Mouse (Mus musculus) thymus, adult 2 months (tissue): Measurements from ENCODE around the gene Pparg. TPM values are rescaled to one million over a fixed set of nuclear protein-coding genes. Genes with fewer than 3 reads are reported as not detected.

Experiments used
- DNase-seq: peaks from one replicate; pipeline ENCODE4 v3.0.0; 2021
- H3K27ac ChIP-seq: fragments of 200-500 bp; 2 replicates; pipeline ENCODE4 v1.5.1; 2012; ENCODE audit warnings: low read length, control low read depth; ENCODE audit not compliant: control insufficient read depth, insufficient read depth
- H3K27me3 ChIP-seq: fragments of 200-500 bp; 2 replicates; pipeline ENCODE4 v1.6.1; 2012; ENCODE audit warnings: mild to moderate bottlenecking, low read length, moderate library complexity, mixed read lengths; ENCODE audit not compliant: control insufficient read depth, insufficient read depth
- H3K36me3 ChIP-seq: fragments of 200-500 bp; 2 replicates; pipeline ENCODE4 v1.6.1; 2012; ENCODE audit warnings: mild to moderate bottlenecking, low read length, moderate library complexity; ENCODE audit not compliant: control insufficient read depth, insufficient read depth
- H3K4me1 ChIP-seq: fragments of 200-500 bp; replicated peaks from 2 replicates; pipeline ENCODE4 v1.6.1; 2012; ENCODE audit warnings: low read length; ENCODE audit not compliant: control insufficient read depth, insufficient read depth
- H3K4me3 ChIP-seq: fragments of 200-500 bp; 2 replicates; pipeline ENCODE4 v1.5.1; 2012; ENCODE audit warnings: mild to moderate bottlenecking, low read length, control low read depth, moderate library complexity; ENCODE audit not compliant: control insufficient read depth, insufficient read depth
- CTCF ChIP-seq: fragments of 200-500 bp; IDR thresholded peaks from 2 replicates; pipeline ENCODE4 v1.5.1; 2012; ENCODE audit warnings: mild to moderate bottlenecking, control low read depth, low read length, moderate library complexity, borderline replicate concordance; ENCODE audit not compliant: control insufficient read depth, poor library complexity, insufficient read depth; ENCODE audit errors: extremely low read depth
- POLR2A ChIP-seq: fragments of 200-500 bp; IDR thresholded peaks from 2 replicates; pipeline ENCODE4 v1.6.1; 2012; ENCODE audit warnings: mild to moderate bottlenecking, low read length, control low read depth, moderate library complexity; ENCODE audit not compliant: control insufficient read depth, poor library complexity, insufficient read depth; ENCODE audit errors: extremely low read depth
- WGBS: fragments of 180-500 bp; shearing (Covaris S2); methylation state at CpG from one replicate; pipeline ENCODE4 v1.1.7; 2018; 5-methylcytosine and 5-hydroxymethylcytosine counted together
- polyA plus RNA-seq: library from polyadenylated mRNA; depleted of rRNA; stranded (reverse); fragments of >200 nt; gene quantifications from 2 replicates; pipeline ENCODE4 v1.2.3, GENCODE M21; 2012

Gene Pparg
- polyA plus RNA-seq, 1 experiment: 10.5 TPM

DNA sequence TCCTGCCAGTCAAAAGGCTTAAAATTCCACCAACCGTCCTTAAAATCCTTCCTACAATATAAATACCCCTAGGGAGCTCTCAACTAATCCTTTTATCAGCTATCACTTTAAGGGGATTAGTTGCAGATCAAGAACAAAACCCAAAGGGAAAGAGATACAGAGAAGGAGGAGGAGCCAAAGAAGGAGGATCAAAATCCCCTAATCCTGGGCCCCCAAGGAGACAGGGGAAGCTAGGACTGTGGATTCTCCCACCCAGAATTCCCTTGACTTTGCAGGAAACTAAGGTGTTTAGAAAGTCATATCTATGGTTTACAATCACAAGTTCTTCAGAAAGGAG lies 120.2 kb downstream of the Pparg start:
- H3K36me3 ChIP-seq: no peaks in the 10 kb centered on the region
- H3K4me1 ChIP-seq: peaks cover 2% of the 10 kb centered on the region
- DNase-seq: no peak
- TF ChIP-seq CTCF (no peak), POLR2A (no peak)
- 36% methylated on average over 1 of the region's 1 CpGs for WGBS
- H3K4me3 ChIP-seq: no peak overlapping the region
- H3K27me3 ChIP-seq: no peaks in the 10 kb centered on the region
- no peak overlapping the region for H3K27ac ChIP-seq

DNA sequence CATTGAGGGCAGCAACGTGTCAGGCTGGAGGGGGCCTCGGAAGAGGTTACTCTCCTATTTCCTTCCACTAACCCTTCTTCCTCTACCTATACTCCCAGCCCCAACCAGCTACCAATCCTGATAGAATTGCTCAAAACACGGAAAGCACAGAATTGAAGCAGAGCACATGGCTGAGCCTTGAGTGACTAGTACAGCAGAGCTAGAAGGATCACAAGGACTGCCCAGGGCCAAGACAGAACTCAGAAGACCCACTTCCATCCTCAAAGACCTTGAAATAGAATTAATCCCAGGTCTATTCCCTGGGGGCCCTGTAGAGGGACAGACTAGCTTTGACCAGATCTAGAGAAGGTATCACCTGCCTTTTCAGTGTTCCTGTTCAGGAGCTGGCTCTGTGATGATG lies 120.9 kb downstream of the Pparg start:
- Histone ChIP-seq H3K4me1 (peaks cover 2% of the 10 kb centered on the region), H3K36me3 (no peaks in the 10 kb centered on the region), H3K4me3 (no peak overlapping the region), H3K27me3 (no peaks in the 10 kb centered on the region), H3K27ac (no peak overlapping the region)
- TF ChIP-seq CTCF (no peak), POLR2A (no peak)
- WGBS: 61% methylated on average over 3 of the region's 3 CpGs
- DNase-seq: no peak

DNA sequence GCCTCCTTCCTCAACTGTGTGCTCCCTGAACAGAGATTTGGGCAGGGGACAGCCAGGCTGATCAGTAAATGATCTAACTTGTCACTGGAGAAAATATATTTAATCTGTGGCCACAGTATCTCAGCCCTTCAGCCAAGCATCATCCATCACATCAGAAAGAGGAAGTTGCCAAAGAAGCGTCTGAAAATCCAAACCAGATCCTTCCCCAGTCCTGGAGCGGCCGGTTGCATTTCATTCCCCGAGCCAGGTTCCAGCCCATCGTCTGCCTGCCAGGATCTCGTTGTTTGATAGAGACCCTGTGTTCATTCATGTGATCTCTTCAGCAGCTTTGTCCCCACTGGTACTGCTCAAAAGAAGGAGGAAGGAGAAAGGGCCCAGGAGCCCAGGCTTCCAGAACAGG lies 124.9 kb downstream of the Pparg start:
- Histone ChIP-seq H3K4me3 (no peak overlapping the region), H3K36me3 (no peaks in the 10 kb centered on the region), H3K27me3 (no peaks in the 10 kb centered on the region), H3K4me1 (no peaks in the 10 kb centered on the region), H3K27ac (no peak overlapping the region)
- no peak for TF ChIP-seq CTCF
- TF ChIP-seq POLR2A: no peak
- WGBS: 63% methylated on average over 6 of the region's 6 CpGs
- DNase-seq: no peak

DNA sequence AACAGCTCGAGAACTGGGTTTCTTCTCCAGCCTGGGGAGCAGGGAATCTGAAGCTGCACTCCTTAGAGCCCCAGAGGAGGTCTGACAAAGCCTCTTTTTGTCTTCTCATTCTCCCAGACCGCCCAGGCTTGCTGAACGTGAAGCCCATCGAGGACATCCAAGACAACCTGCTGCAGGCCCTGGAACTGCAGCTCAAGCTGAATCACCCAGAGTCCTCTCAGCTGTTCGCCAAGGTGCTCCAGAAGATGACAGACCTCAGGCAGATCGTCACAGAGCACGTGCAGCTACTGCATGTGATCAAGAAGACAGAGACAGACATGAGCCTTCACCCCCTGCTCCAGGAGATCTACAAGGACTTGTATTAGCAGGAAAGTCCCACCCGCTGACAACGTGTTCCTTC lies 129.1 kb downstream of the Pparg start:
- no peaks in the 10 kb centered on the region for H3K4me1 ChIP-seq

DNA sequence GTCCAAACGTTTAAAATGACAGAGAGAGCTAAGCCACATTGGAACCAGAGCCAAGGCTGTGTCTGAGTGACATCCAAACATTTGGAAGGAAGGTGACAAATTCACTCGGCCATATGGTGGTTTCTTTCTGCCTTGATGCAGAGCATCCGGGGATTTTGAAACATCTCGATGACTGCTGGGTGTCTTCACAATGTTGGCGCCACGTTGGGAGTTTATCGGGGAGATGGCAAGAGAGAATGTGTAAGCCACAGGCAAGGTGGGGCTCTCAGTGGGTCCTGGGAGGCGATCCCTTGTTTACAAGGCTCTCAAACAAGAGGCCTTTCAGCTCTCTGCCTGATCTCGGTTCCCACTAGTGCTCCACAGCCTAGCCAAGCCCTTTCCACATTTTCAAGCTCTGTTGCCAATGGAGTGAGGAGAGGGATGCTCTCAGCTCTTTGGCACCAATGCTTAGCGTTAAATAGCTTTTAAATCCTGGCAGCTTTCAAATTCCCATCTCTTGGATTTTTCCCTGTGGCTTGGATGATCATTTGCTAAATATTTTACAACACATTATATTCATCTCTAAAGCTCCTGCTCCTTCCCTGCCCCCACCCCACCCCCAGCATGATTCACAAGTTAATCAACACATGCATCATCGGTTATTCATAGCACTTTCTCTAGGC lies 132.3 kb downstream of the Pparg start:
- Histone ChIP-seq H3K27me3 (no peaks in the 10 kb centered on the region), H3K4me1 (no peaks in the 10 kb centered on the region), H3K27ac (no peak overlapping the region), H3K36me3 (no peaks in the 10 kb centered on the region), H3K4me3 (no peak overlapping the region)
- 91% methylated on average over 11 of the region's 11 CpGs for WGBS
- TF ChIP-seq POLR2A (no peak), CTCF (no peak)
- no peak for DNase-seq

More for the DNA sequence above, 129.1 kb downstream of the Pparg start:
- no peaks in the 10 kb centered on the region for H3K27me3 ChIP-seq
- no peaks in the 10 kb centered on the region for H3K36me3 ChIP-seq
- WGBS: 93% methylated on average over 9 of the region's 9 CpGs
- H3K4me3 ChIP-seq: no peak overlapping the region
- H3K27ac ChIP-seq: no peak overlapping the region
- no peak for TF ChIP-seq CTCF
- TF ChIP-seq POLR2A: no peak
- DNase-seq: no peak

DNA sequence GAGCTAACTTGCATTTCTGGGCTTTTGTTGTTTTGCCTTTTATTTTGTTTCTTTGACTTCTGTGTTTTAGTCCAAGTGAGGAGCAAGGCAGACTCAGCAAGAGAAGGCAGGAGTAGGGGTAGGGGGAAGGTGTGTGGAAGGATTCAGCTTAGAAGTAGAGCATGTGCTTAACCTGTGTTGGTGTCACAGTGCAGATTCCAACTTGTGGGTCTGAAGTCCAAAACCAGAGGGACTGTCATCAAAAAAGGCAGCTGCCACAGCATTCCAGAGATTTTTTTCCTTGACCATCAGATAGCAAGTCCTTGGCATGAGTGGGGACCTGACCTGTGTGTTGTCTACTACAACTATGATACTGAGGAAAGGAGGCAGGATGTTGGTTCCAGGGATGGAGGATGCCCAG lies 133.1 kb downstream of the Pparg start:
- no peaks in the 10 kb centered on the region for H3K36me3 ChIP-seq
- no peak for TF ChIP-seq CTCF
- TF ChIP-seq POLR2A: no peak
- H3K4me3 ChIP-seq: no peak overlapping the region
- H3K27ac ChIP-seq: no peak overlapping the region
- no peaks in the 10 kb centered on the region for H3K27me3 ChIP-seq
- H3K4me1 ChIP-seq: no peaks in the 10 kb centered on the region
- DNase-seq: no peak

DNA sequence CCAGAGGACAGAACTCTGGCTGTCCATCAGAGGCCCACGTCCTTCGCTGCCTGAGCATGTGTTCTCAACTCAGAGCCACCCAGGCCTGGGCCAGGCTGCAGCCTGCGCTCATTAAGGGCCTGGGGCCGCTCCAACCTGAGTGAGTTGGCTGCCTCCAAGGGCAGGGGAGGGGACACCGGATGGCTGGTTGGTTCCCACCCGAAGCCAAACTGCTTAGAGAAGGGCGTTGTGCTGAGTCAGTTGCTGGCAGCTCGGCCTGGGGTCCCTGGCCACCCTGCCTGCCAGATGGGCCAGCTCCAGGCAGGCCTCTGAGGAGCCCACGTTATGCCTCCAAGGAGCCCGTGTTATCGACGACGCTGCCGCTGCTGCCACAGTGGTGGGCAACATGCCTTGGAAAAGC lies 138.8 kb downstream of the Pparg start:
- H3K27ac ChIP-seq: no peak overlapping the region
- no peaks in the 10 kb centered on the region for H3K27me3 ChIP-seq
- TF ChIP-seq POLR2A (no peak), CTCF (no peak)
- 93% methylated on average over 14 of the region's 14 CpGs for WGBS
- no peaks in the 10 kb centered on the region for H3K36me3 ChIP-seq
- no peak for DNase-seq
- H3K4me1 ChIP-seq: no peaks in the 10 kb centered on the region
- H3K4me3 ChIP-seq: no peak overlapping the region
